Mouse (Mus musculus) spleen, postnatal 36 days (tissue): Measurements from ENCODE around the gene Gas7.

Experiments
- DNase-seq, 2 experiments: peaks; one replicate each; pipeline ENCODE4 v3.0.0; 2022; ENCODE audit warnings: low spot score in 2 of 2, mixed read lengths in 1 of 2

Gas7 gene

GRCm38 (mm10) chr11:67715382-67715781 lies 260.1 kb downstream of the Gas7 start:
- DNase-seq, result no peak

GRCm38 (mm10) chr11:67721485-67721884 lies 266.2 kb downstream of the Gas7 start:
- DNase-seq, result no peak

GRCm38 (mm10) chr11:67722399-67723156 lies 267.3 kb downstream of the Gas7 start:
- DNase-seq, result no peak

GRCm38 (mm10) chr11:67723231-67724013 lies 268.2 kb downstream of the Gas7 start:
- no peak for DNase-seq

- no peak for DNase-seq
These were observed 271.9 kb downstream of the Gas7 start for GRCm38 (mm10) chr11:67727095-67727494.

- no peak for DNase-seq
These were observed 273.5 kb downstream of the Gas7 start for GRCm38 (mm10) chr11:67728726-67729125.

GRCm38 (mm10) chr11:67731056-67731455 lies 275.8 kb downstream of the Gas7 start:
- no peak for DNase-seq

GRCm38 (mm10) chr11:67733726-67734125 lies 278.5 kb downstream of the Gas7 start:
- DNase-seq, result no peak

- no peak for DNase-seq
These were observed 279.4 kb downstream of the Gas7 start for GRCm38 (mm10) chr11:67734597-67734996.

- no peak for DNase-seq
These were observed 283.1 kb downstream of the Gas7 start for GRCm38 (mm10) chr11:67738345-67738744.
